8 mouse cellular contexts compared by ENCODE assay signal in genomic region chr4:116878491-116878890, GRCm38 (mm10). TPM values are rescaled to one million over a fixed set of nuclear protein-coding genes. Genes with fewer than 3 reads are reported as not detected.
DNase-seq lines count a peak whose midpoint lies in the region; ATAC-seq and TF ChIP-seq lines count a peak whose summit lies in the region.

No protein-coding gene starts in this region.

- peak overlapping the region; percentile 98 for H3K4me3 ChIP-seq in forebrain, embryonic 15.5 days
- H3K4me3 ChIP-seq in lung, postnatal 0 days (ENCODE audit: low read depth, low read length), result no peak overlapping the region
- peak overlapping the region; percentile 82 for H3K4me3 ChIP-seq in stomach, embryonic 15.5 days (replicated peaks)

- H3K27ac ChIP-seq in forebrain, embryonic 15.5 days (replicated peaks), result peak overlapping the region; percentile 99
- no peak overlapping the region for H3K27ac ChIP-seq in lung, postnatal 0 days (ENCODE audit: low read length)
- no peak overlapping the region for H3K27ac ChIP-seq in stomach, embryonic 15.5 days

- H3K4me1 ChIP-seq in forebrain, embryonic 15.5 days, result peaks cover 11% of the 10 kb centered on the region
- H3K4me1 ChIP-seq in lung, postnatal 0 days (ENCODE audit: insufficient read depth, low read depth, low read length), result no peaks in the 10 kb centered on the region
- 0 out of 2 replicates have a peak, but pooled peaks cover 6% of the 10 kb centered on the region for H3K4me1 ChIP-seq in stomach, embryonic 15.5 days

- H3K9ac ChIP-seq in forebrain, embryonic 15.5 days (replicated peaks), result peak overlapping the region; percentile 99
- H3K9ac ChIP-seq in lung, postnatal 0 days (replicated peaks; ENCODE audit: low read depth), result no peak overlapping the region
- H3K9ac ChIP-seq in stomach, embryonic 15.5 days, result no peak overlapping the region

- H3K4me2 ChIP-seq in forebrain, embryonic 15.5 days (replicated peaks), result peak overlapping the region; percentile 62
- H3K4me2 ChIP-seq in lung, postnatal 0 days (replicated peaks; ENCODE audit: low read depth, low read length), result peak overlapping the region; percentile 99
- peak overlapping the region; percentile 98 for H3K4me2 ChIP-seq in stomach, embryonic 15.5 days

- no peaks in the 10 kb centered on the region for H3K9me3 ChIP-seq in forebrain, embryonic 15.5 days
- no peaks in the 10 kb centered on the region for H3K9me3 ChIP-seq in lung, postnatal 0 days (ENCODE audit: low read length)
- H3K9me3 ChIP-seq in stomach, embryonic 15.5 days, result no peaks in the 10 kb centered on the region

- TF ChIP-seq CTCF in lung, postnatal 0 days (IDR thresholded peaks at IDR 0.05), result no peak

- TF ChIP-seq EP300 in lung, postnatal 0 days (IDR thresholded peaks at IDR 0.05), result no peak

- H3K36me3 ChIP-seq in forebrain, embryonic 15.5 days, result no peaks in the 10 kb centered on the region
- no peaks in the 10 kb centered on the region for H3K36me3 ChIP-seq in lung, postnatal 0 days (ENCODE audit: insufficient read depth, low read length)
- H3K36me3 ChIP-seq in stomach, embryonic 15.5 days, result no peaks in the 10 kb centered on the region

- ATAC-seq in forebrain, embryonic 15.5 days (replicated peaks), result no peak
- ATAC-seq in lung, postnatal 0 days, result no peak
- no peak for ATAC-seq in stomach, embryonic 15.5 days (ENCODE audit: insufficient read depth, low FRiP score, low read depth)

- 0% methylated on average over 11 of the region's 11 CpGs for WGBS in forebrain, embryonic 15.5 days
- 5% methylated on average over 11 of the region's 11 CpGs for WGBS in lung, postnatal 0 days
- WGBS in stomach, embryonic 15.5 days, result 6% methylated on average over 11 of the region's 11 CpGs

- DNase-seq in heart, adult 8-10 months (ENCODE audit: low spot score), result peak; percentile 11
- DNase-seq in heart, postnatal 4 days, result no peak
- peak; percentile 56 for DNase-seq in brain, embryonic 18.5 days (ENCODE audit: low read depth, low spot score)
- peak; percentile 17 for DNase-seq in kidney, postnatal 14 days
- DNase-seq in lung, postnatal 0 days (ENCODE audit: low spot score), result no peak
- no peak for DNase-seq in spleen, adult 18-20 months

- H3K27me3 ChIP-seq in forebrain, embryonic 15.5 days, result no peaks in the 10 kb centered on the region
- 0 out of 2 replicates have a peak, but pooled peaks cover 5% of the 10 kb centered on the region for H3K27me3 ChIP-seq in lung, postnatal 0 days (replicated peaks; ENCODE audit: insufficient read depth, low read length)
- peaks cover 12% of the 10 kb centered on the region; the same call in 1 of the 2 replicates for H3K27me3 ChIP-seq in stomach, embryonic 15.5 days (replicated peaks)

RNA-seq across cellular contexts. Expression of gene Zswim5, which starts 1.3 kb away (rescaled TPM):
- 1 to 10 TPM in 1 of 4 experiments, under 1 TPM in 3; 0.82 to 1.4 (median 0.92) TPM for total RNA-seq in heart, adult 8-10 months (2022)
- total RNA-seq in heart, postnatal 4 days (2021), result 1 to 10 TPM; 2.1 to 2.4 TPM
- 9.2 and 9.5 TPM in 2 replicates for polyA plus RNA-seq in forebrain, embryonic 15.5 days (2015; fragmentation: Nextera tagmentation; extraction: Ambion mirVana)
- polyA plus RNA-seq in lung, postnatal 0 days (2015; fragmentation: Nextera tagmentation; extraction: Ambion mirVana), result 0.37 and 0.38 TPM in 2 replicates
- polyA plus RNA-seq in stomach, embryonic 15.5 days (2015; fragmentation: Nextera tagmentation; extraction: Ambion mirVana), result 0.58 and 0.67 TPM in 2 replicates

RNA-seq across cellular contexts. Expression of gene Hpdl, which starts 57.0 kb away (rescaled TPM):
- 1 to 10 TPM; 2.9 to 6.1 (median 3.9) TPM for total RNA-seq in heart, adult 8-10 months (2022)
- total RNA-seq in heart, postnatal 4 days (2021), result 1 to 10 TPM; 1.3 to 2.2 TPM
- polyA plus RNA-seq in forebrain, embryonic 15.5 days (2015; fragmentation: Nextera tagmentation; extraction: Ambion mirVana), result 0.59 and 0.73 TPM in 2 replicates
- polyA plus RNA-seq in lung, postnatal 0 days (2015; fragmentation: Nextera tagmentation; extraction: Ambion mirVana), result 0.10 and 0.25 TPM in 2 replicates
- 1.2 and 1.7 TPM in 2 replicates for polyA plus RNA-seq in stomach, embryonic 15.5 days (2015; fragmentation: Nextera tagmentation; extraction: Ambion mirVana)

Comparison
In these comparisons a context has a peak if more than half of its experiments do, and no peak if none do; other contexts are left out.
1. DNase-seq: peak in heart, adult 8-10 months (single experiment), brain, embryonic 18.5 days (single experiment) and kidney, postnatal 14 days (single experiment); none in heart, postnatal 4 days (single experiment), lung, postnatal 0 days (single experiment) and spleen, adult 18-20 months (0 of 2).
2. Peak in every context shown above with its lines, with median percentiles within 50 percentile points of each other: H3K4me2 ChIP-seq.